In genomic region chr4:152134507-152134906, GRCm38 (mm10) we compare ENCODE assay signal across 10 mouse cellular contexts. TPM values are rescaled to one million over a fixed set of nuclear protein-coding genes. Genes with fewer than 3 reads are reported as not detected.
DNase-seq lines count a peak whose midpoint lies in the region; ATAC-seq lines count a peak whose summit lies in the region.
"Had no signal": no experiment of that assay in that cellular context is flagged by ENCODE, and none has a peak within 500 bp of the region (broad histone marks: within the 10 kb centered on the region; RNA-seq: fewer than 3 reads in every experiment).

No protein-coding gene starts in this region.

- ATAC-seq in intestine, embryonic 14.5 days (replicated peaks; ENCODE audit: low FRiP score, low TSS enrichment, low read depth), result no peak
- no peak for ATAC-seq in intestine, embryonic 15.5 days
- peak; percentile 22 for ATAC-seq in CD4-positive, CD25-positive, alpha-beta regulatory T cell, adult 4 months

- H3K9me3 ChIP-seq in intestine, embryonic 14.5 days (ENCODE audit: control insufficient read depth, low read length), result no peaks in the 10 kb centered on the region
- H3K9me3 ChIP-seq in intestine, embryonic 15.5 days, result no peaks in the 10 kb centered on the region
- H3K9me3 ChIP-seq: liver, embryonic 15.5 days; stomach, embryonic 15.5 days had no signal

- H3K27ac ChIP-seq in intestine, embryonic 14.5 days (ENCODE audit: low read depth), result no peak overlapping the region
- no peak overlapping the region for H3K27ac ChIP-seq in intestine, embryonic 15.5 days
- H3K27ac ChIP-seq: liver, embryonic 15.5 days; stomach, embryonic 15.5 days had no signal

- no peak overlapping the region for H3K4me3 ChIP-seq in intestine, embryonic 14.5 days (ENCODE audit: low read depth, low read length)
- H3K4me3 ChIP-seq in intestine, embryonic 15.5 days (replicated peaks), result no peak overlapping the region
- H3K4me3 ChIP-seq: liver, embryonic 15.5 days; stomach, embryonic 15.5 days had no signal

- peaks cover 50% of the 10 kb centered on the region for H3K27me3 ChIP-seq in intestine, embryonic 14.5 days (replicated peaks; ENCODE audit: control insufficient read depth, insufficient read depth, low read length)
- peaks cover 49% of the 10 kb centered on the region for H3K27me3 ChIP-seq in intestine, embryonic 15.5 days (replicated peaks)

- peaks cover 12% of the 10 kb centered on the region for H3K4me1 ChIP-seq in intestine, embryonic 14.5 days (replicated peaks; ENCODE audit: control insufficient read depth, insufficient read depth, low read length)
- H3K4me1 ChIP-seq in intestine, embryonic 15.5 days (replicated peaks), result peaks cover 47% of the 10 kb centered on the region

- DNase-seq in intestine, embryonic 14.5 days (ENCODE audit: low spot score), result peak; percentile 76
- DNase-seq in adipocyte (ENCODE audit: low spot score), result peak; percentile 21
- DNase-seq in kidney, postnatal 14 days, result peak; percentile 77
- DNase-seq in retina, embryonic 14.5 days (ENCODE audit: low spot score), result peak; percentile 75
- no peak for DNase-seq in gastrocnemius, postnatal 4 days (ENCODE audit: low spot score in 2 of 2)
- no peak for DNase-seq in neural tube, embryonic 10.5 days (ENCODE audit: extremely low spot score, low spot score)

- H3K9ac ChIP-seq in intestine, embryonic 14.5 days (ENCODE audit: low read length), result no peak overlapping the region
- H3K9ac ChIP-seq in intestine, embryonic 15.5 days, result no peak overlapping the region
- H3K9ac ChIP-seq: liver, embryonic 15.5 days; stomach, embryonic 15.5 days had no signal

- H3K4me2 ChIP-seq in intestine, embryonic 14.5 days (ENCODE audit: low read length), result no peak overlapping the region
- H3K4me2 ChIP-seq in intestine, embryonic 15.5 days (replicated peaks), result no peak overlapping the region
- H3K4me2 ChIP-seq: liver, embryonic 15.5 days; stomach, embryonic 15.5 days had no signal

- H3K36me3 ChIP-seq in intestine, embryonic 14.5 days (ENCODE audit: control insufficient read depth, insufficient read depth, low read length), result no peaks in the 10 kb centered on the region
- no peaks in the 10 kb centered on the region for H3K36me3 ChIP-seq in intestine, embryonic 15.5 days
- H3K36me3 ChIP-seq: liver, embryonic 15.5 days; stomach, embryonic 15.5 days had no signal

RNA-seq across cellular contexts. Expression of gene Espn, which starts 17.7 kb away (rescaled TPM):
- polyA plus RNA-seq in intestine, embryonic 14.5 days (2014; fragmentation: Nextera tagmentation; extraction: Ambion mirVana), result 22.8 and 24.2 TPM in 2 replicates
- polyA plus RNA-seq in intestine, embryonic 15.5 days (2015; fragmentation: Nextera tagmentation; extraction: Ambion mirVana), result 29.2 and 30.8 TPM in 2 replicates
- polyA plus RNA-seq in CD4-positive, CD25-positive, alpha-beta regulatory T cell, adult 4 months (2017; shearing (Covaris generic)), result 1 to 10 TPM; 9.5 to 9.9 TPM
- 1 to 10 TPM; 1.5 TPM for total RNA-seq in gastrocnemius, postnatal 4 days (2021)

RNA-seq across cellular contexts. Expression of gene Tnfrsf25, which starts 18.8 kb away (rescaled TPM):
- polyA plus RNA-seq in intestine, embryonic 14.5 days (2014; fragmentation: Nextera tagmentation; extraction: Ambion mirVana), result 0.97 and 0.98 TPM in 2 replicates
- 1.4 and 1.5 TPM in 2 replicates for polyA plus RNA-seq in intestine, embryonic 15.5 days (2015; fragmentation: Nextera tagmentation; extraction: Ambion mirVana)
- polyA plus RNA-seq in CD4-positive, CD25-positive, alpha-beta regulatory T cell, adult 4 months (2017; shearing (Covaris generic)), result 100 to 1,000 TPM; 125 to 170 TPM
- 1 to 10 TPM; 1.9 to 2.0 TPM for total RNA-seq in gastrocnemius, postnatal 4 days (2021)

RNA-seq across cellular contexts. Expression of gene Hes2, which starts 24.2 kb away (rescaled TPM):
- polyA plus RNA-seq in intestine, embryonic 14.5 days (2014; fragmentation: Nextera tagmentation; extraction: Ambion mirVana), result not detected in 2 replicates
- 0.30 and 0.42 TPM in 2 replicates for polyA plus RNA-seq in intestine, embryonic 15.5 days (2015; fragmentation: Nextera tagmentation; extraction: Ambion mirVana)
- polyA plus RNA-seq in CD4-positive, CD25-positive, alpha-beta regulatory T cell, adult 4 months (2017; shearing (Covaris generic)), result not detected
- total RNA-seq in gastrocnemius, postnatal 4 days (2021), result not detected
- polyA plus RNA-seq: liver, embryonic 15.5 days had no signal

RNA-seq across cellular contexts. Expression of gene Acot7, which starts 43.4 kb away (rescaled TPM):
- polyA plus RNA-seq in intestine, embryonic 14.5 days (2014; fragmentation: Nextera tagmentation; extraction: Ambion mirVana), result 61.5 and 69.7 TPM in 2 replicates
- 57.8 and 60.0 TPM in 2 replicates for polyA plus RNA-seq in intestine, embryonic 15.5 days (2015; fragmentation: Nextera tagmentation; extraction: Ambion mirVana)
- polyA plus RNA-seq in CD4-positive, CD25-positive, alpha-beta regulatory T cell, adult 4 months (2017; shearing (Covaris generic)), result 100 to 1,000 TPM; 108 to 145 TPM
- total RNA-seq in gastrocnemius, postnatal 4 days (2021), result 10 to 100 TPM; 13.5 to 17.6 TPM

Comparison
In these comparisons a context has a peak if more than half of its experiments do, and no peak if none do; other contexts are left out.
1. DNase-seq: peak in intestine, embryonic 14.5 days (single experiment), adipocyte (single experiment), kidney, postnatal 14 days (single experiment) and retina, embryonic 14.5 days (single experiment); none in gastrocnemius, postnatal 4 days (0 of 2) and neural tube, embryonic 10.5 days (single experiment).
2. RNA of gene Tnfrsf25, which starts 18.8 kb away (polyA plus RNA-seq): 125 to 170 TPM in CD4-positive, CD25-positive, alpha-beta regulatory T cell, adult 4 months; 1.4 to 1.5 TPM in intestine, embryonic 15.5 days and 0.97 to 0.98 TPM in intestine, embryonic 14.5 days; every median in the first group is over 10 times any median in the second.